Mouse (Mus musculus): ENCODE measurements at regions not wholly inside any gene's neighbourhood (a gene's known extent, or its start where the extent isn't known, plus 50 kb on each side); places are given as distances from the start of the nearest gene placed in this dataset.

- no peak for DNase-seq
These were observed 59.9 kb upstream of the Ccdc80 start for GRCm38 (mm10) chr16:45033268-45033667.

GRCm38 (mm10) chr16:45034401-45034800 lies 58.8 kb upstream of the Ccdc80 start:
- no peak for DNase-seq

- peak; percentile 25 for DNase-seq
These were observed 56.2 kb upstream of the Ccdc80 start for GRCm38 (mm10) chr16:45036806-45037520.

- DNase-seq: no peak
These were observed 55.7 kb upstream of the Ccdc80 start for GRCm38 (mm10) chr16:45037521-45037888.

GRCm38 (mm10) chr16:45038261-45039036 lies 54.8 kb upstream of the Ccdc80 start:
- DNase-seq: peak; percentile 48
